Mouse (Mus musculus): ENCODE measurements around the gene Nav3. TPM values are rescaled to one million over a fixed set of nuclear protein-coding genes. Genes with fewer than 3 reads are reported as not detected.

Gene Nav3
- polyA plus RNA-seq, 1 experiment, result 0.76 TPM

DNA sequence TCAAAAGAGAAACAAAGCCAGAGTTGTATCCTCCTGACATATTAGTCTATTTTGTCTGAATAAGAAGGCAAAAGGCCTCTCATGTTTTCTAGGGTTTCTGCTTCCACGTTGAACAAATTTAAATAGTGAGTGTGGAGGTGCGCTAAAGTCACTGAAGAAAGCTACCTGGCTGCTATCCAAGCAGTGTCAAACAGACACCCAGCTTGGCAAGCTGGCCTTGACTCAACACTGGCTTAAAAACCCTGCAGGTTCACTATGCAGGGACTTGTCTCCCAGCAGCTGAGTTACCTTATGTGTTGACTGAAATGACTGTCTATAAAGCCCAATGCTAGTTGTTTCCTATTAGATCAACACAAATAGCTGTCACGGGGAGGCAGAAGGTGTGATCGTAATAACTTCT lies 612.3 kb downstream of the Nav3 start:
- DNase-seq (ENCODE audit: low spot score), result no peak

DNA sequence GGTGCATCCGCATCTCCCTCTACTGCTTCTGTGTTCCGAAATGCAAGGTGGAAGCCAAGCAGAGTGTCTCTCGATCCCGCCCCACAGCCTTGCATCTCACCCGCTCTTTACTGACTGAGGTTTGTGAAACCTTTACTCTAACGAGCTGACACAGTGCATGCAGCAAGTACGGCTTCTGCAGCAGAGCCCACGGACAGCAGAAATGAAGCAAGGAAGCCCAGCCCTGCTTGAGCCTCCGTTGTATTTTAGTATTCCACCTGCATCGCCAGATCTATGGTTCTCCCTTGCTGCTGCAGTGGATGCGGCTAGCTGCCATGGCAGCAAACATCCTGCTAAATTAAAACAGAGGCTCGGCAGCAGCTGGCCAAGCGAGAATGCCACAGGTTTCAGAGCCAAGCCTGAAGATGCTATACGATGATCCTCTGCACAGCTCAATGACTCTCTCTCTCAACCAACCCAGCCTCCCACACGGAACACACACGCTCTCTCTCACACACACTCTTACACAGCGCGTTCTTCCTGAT lies 623.2 kb downstream of the Nav3 start:
- no peak for DNase-seq (ENCODE audit: low spot score)

DNA sequence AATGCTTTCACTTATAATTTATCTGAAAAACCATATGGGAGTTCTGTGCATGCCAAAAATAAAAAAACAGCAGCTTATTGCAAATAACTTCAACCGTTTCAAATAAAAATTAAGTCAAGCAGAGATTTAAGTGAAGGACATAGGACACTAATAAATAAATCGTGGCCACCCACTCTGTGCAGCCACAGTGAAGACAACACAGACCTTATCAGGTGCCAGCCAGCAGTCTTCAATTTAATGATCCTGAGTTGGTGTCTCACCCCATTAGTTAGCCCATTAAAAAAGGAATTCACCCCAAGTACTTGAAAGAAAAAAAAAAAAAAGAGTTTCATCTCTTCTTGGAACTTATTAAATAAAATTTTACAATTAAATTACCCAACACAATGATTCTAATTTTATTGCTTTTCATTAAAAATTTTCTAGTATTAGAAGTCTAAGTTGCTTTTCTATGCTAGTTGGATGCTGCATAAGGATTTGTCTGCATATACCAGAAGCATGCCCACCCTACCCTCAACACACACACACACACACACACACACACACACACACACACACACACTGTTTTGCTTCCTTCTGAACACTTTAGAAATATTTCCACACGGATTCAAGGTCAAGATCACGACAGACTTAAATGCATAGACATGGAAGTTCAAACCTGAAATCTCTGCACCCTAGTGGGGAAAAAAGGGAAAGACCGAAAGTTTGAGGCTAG lies 649.1 kb downstream of the Nav3 start:
- no peak for DNase-seq (ENCODE audit: low spot score)

DNA sequence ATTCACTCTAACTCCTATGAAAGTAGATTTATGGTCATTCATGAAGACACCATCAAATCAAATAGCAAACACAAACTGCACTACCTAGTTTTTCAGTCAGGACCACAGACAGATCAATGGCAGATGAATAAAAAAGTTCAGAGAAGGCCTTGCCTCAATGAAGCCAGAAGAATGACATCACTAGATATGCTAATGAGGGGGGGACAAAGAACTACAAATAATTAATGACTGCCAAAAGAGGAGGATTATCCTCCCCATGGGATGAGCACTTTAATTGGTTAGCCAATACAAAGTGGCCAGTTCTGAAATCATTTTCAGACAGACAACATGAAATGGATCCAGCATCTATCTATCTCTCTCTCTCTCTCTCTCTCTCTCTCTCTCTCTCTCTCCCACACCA lies 652.6 kb downstream of the Nav3 start:
- no peak for DNase-seq (ENCODE audit: low spot score)

DNA sequence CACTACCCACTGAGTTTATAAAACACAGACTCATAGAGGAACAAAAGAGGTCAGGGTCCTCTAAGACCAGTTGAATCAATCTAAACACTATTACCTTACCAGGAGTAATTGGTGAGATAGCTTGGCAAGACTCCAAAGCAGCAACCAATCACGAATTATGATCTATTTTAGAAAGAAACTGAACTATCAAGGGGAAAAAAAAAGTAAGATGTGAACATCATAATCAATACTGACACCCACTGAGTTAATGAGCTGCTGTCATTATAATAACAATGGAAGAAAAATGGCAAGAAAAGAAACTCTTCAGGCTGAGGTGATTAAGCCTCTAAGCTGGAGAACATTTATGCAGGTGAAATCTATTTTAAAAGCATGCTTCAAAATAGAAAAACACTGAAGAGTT lies 653.8 kb downstream of the Nav3 start:
- no peak for DNase-seq (ENCODE audit: low spot score)

DNA sequence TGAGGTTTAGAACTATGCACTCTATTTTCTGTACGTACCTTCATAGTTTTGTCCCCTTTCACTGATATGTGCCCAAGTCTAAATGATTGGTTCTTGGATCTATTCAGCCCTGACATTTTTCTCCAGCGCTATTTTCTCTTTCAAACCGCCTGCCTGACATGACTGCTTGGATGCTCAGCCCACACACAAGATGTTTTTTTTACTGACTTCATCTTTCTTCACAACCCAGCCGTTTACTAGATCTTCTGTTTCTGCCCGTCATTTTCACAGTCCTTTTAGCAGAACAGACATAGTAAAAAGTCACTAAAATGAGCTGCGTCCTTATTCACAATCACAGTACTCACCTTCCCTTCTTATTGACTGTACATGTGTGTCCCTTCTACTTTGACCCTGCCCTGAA lies 656.8 kb downstream of the Nav3 start:
- DNase-seq (ENCODE audit: low spot score), result no peak

DNA sequence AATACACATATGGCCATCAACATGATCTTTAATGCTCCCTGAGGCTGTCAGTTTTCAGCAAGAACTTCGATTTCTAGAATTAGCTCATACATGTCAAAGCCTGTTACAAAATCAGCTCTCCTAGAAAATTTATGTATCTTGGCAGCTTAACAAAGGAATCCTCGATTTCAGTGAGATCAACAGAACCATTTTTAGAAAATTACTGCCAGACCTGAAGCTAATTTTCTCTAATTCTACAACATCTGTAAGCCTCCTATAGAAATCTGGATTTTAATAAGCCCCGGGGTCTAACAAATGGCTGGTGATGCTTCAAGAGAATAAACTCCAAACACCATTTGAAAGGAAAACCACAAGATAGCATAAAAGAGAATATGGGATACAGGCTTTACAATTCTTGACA lies 659.0 kb downstream of the Nav3 start:
- no peak for DNase-seq (ENCODE audit: low spot score)

DNA sequence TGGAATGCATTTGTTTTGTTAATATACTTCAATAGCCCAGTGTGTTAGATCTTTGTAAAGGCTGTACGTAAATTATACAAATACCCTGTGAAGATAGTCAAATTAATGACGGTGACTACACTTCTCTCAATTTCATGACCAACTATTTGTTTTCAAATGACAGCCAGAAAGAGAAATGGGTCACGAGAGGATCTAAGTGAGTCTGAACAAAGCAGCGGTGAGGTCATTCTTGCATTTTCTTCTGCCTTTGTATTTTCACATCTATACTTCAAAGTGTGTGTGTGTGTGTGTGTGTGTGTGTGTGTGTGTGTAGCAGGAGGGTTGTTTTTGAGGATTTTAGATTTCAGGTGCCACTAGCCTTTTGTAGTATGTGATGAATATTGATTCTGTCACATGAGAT lies 662.5 kb downstream of the Nav3 start:
- no peak for DNase-seq (ENCODE audit: low spot score)

DNA sequence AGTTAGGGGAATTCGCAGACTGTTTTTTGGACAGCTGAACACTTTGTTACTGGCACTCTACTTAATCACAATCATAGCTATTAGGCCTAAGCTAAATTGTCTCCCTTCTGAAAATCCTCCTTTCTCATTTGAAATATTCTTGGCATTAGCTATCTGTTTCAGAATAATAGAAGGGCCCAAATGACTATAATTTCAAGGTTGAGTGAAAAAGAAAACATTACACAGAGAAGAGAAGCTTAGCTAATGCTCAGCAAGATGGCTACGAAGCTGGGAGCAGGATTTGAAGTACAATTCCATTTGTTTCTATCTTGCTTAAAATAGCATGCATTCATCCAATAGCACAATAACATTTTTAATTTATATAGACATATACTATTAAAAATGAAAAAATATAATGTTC lies 667.3 kb downstream of the Nav3 start:
- no peak for DNase-seq (ENCODE audit: low spot score)

DNA sequence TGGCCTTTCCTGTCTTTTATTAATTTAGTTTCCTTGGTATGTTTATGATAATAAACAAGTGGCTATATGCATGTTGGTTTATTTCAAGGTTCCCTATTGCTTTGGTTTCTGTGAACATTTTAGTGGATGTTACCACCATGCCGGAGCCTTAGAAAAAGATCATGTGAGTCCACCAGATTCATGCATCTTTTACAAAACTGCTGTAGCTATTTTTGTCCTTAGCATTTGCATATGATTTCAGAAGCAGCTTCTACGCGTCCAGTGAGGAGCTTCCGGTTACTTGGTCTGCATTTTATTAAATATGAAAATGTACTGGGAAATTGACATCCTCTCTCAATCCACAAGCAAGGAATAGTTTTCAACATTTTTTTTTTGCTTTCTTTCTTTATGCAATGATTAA lies 676.9 kb downstream of the Nav3 start:
- DNase-seq (ENCODE audit: low spot score), result no peak

DNA sequence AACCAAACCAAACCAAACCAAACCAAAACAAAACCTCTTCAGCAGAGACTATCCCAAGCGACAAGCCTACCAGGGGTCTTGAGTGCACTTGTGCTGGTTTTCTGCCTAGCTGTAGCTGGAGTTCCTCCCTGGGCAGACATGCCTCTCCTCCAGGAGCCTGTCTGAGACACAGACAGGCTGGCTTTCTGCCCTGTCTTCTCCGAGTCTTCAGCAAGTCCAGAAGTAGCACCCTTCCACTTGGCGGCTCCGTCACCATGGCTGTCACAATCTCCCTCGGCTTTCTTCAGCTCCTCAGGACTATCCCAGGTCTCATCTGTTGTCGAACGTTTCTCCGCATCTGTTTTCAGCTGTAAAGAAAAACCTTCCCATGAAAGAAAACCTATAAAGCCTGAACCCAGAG lies 686.9 kb downstream of the Nav3 start:
- no peak for DNase-seq (ENCODE audit: low spot score)

DNA sequence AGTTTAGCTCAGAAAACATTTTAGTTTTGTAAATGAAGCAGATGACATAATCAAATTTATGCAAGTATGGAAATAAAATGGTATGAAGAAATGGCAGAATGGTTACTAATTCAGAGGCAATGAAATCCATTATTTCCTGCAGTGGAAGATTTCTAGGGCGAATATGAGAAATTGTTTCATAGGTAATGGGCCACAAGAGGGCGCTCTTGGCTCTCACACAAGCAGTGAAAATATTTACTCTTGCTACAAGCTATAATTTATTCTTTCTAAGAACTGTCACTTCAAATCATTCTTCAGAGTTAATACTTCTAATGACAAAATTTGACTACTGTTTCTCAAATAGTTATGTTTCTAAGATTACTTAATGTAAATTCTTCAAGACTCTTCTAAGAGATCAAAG lies 690.4 kb downstream of the Nav3 start:
- DNase-seq (ENCODE audit: low spot score), result no peak

DNA sequence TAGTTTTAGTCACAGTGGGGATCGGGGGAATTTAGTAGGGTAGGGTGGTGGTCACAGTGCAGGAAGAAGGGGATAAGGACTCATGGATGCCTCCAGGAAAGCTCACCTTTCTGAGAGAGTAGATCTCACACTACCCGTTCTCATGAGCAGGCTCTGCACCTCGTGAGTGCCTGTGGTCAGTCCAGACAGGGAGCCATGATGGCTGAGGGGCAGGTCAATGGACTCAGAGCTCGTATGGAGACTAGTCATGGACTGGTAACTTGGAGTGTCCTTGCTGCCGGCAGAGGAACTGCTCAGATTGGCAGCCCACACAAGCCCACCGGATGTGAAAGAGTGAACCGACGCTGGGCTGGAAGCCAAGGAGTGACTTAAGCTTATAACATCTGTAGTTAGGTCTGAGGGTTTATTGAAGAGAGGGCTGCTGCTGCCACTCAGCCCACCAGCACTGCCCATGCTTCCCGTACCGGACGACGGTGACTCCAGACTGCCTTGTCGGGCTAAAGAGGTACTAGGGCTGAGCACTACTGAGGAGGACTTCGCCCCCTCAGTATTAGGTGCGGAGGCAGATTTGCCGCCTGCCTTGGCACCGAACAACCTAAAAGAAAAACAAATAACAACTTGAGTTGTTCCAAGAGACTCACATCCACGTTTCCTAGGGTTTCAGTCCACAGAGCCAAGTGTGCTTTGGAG lies 691.4 kb downstream of the Nav3 start:
- no peak for DNase-seq (ENCODE audit: low spot score)

DNA sequence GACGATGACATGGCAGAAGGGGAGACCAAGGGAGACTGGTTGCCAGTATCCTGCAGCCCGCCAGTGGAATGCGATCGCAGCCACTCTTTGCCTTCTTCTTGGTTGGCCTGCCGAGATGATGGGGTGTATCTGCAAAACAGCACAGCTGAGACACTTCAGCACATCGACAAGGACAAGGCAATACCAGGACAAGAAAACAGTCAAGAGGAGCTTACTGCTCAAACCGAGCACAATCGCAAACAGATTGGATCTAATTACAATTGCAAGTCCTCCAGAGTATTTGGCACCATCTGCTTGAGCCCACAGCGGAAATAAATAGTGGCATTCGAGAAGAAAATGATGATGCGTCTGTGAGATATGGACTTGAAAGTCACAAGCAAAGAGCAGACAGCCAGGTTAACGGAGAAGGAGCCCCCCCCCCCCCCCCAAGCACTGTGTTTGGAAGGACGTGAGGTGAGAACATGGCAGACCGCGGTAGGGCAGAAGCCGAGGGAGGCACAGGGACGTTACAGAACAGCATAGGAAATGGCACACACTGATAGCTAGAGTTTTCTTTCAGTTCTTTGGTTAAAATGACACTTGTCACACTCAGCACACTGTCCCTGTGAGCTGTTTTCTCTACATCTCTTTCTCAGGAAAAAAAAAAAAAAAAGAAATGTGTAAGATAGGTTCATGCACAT lies 696.9 kb downstream of the Nav3 start:
- no peak for DNase-seq (ENCODE audit: low spot score)

DNA sequence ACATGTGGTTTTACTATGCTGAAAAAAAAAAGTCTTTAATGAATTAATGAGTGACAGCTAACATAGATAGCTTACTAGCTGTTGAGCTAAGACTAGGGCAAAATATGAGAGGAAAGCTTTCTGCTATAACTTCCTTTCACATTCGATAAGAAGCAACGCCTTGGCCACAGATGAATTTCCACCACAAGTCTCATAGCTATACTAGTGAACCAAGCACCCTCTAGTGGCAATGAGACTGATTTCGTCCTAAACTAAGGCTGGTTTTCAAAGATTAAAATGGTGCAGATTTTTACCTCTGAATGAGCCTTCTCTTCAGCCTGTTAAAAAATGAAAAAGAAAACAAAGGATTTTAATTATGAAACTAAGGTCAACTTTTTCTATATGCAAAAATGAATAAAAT lies 709.1 kb downstream of the Nav3 start:
- no peak for DNase-seq (ENCODE audit: low spot score)

DNA sequence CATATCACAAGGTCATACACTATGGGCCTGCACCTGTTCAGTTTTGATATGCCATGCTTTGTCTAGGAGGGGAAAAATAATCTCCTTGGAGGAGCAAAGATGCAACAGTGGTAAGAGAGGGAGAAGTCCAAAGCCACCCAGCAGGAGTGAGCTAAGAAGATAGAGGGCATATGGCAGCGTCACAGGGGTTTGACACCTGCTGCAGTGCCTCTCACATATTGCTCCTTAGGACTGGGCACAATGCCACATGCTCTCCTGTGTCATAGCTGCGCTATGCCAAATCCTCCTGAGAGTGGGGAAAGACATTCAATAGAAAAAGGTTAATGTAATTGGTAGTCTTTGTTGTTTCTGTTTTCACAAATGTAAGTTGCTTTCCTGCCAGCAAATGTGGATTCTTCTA lies 714.3 kb downstream of the Nav3 start:
- DNase-seq (ENCODE audit: low spot score), result no peak

DNA sequence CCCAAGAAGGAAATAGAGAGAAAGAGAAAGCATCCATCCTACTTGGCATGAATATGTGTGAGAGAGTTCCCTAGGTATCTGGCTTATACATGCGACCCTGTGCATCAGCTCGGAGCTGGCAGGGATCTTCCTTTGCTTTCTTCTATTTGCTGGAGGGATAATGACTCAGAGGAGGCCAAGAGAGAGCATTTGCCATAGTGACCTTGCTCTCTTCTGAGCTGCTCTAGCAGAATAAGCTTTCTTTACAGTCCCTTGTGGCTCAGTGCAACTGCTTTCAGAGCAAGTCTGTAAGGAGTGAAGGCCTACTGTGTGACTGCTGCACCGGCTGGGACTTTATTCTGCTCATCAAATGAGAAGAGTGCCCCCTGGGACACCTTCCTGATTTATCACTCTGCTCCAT lies 715.7 kb downstream of the Nav3 start:
- DNase-seq (ENCODE audit: low spot score), result no peak

DNA sequence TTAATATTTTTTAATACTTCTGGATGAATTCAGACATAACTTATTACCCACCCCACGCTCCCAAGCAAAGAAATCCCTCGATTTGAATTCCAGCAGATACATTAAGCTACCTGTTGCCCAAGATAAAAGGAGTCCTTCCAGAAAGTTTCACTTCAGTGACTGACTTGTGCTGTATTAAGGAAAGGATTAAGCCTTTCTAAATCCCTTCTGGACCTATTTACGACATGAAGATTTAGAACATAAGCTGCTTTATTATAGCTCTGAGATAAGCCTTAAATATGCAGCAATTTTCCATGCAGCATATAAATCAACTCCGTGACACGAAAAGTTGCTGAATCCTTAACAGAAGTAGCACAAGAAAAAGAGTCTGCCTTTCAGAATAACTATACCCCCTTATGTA lies 732.4 kb downstream of the Nav3 start:
- DNase-seq (ENCODE audit: low spot score), result no peak

DNA sequence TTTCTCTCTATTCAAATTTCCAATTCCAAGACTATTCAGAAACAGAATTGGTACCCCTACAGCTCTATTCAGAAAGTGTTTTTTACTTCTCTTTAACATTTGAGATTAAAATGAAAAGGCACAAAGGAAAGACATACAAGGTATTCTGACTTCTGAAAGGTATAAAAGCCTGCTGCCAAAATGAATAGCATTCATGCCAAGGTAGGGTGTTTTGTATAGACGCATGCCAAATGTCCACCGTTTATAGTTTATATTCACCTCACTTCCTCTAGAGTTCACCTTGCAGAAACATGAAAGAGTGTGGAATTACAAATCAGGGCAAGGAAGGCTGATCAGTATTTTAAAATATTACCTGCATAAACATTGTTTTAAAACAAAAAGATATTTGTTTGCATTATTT lies 737.2 kb downstream of the Nav3 start:
- DNase-seq (ENCODE audit: low spot score), result no peak

DNA sequence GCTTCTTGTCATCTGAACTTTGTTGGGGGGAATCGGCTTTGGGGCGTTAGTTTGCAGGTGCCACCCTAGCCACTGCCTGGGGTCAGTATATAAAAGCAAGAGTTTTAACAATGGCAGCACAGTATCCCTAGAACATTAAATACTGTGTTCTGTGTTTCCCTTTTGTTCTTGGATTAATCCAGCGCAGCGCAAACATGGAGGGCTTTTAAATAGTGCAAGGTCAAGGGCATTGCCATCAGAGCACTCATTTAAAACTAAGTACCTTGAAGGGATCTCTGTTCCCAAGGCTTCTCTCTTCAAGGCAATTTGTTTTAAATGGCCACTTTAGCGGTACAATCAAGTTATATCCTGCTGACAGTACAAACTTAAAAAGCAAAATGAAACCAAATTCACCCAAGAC lies 737.6 kb downstream of the Nav3 start:
- DNase-seq (ENCODE audit: low spot score), result no peak

DNA sequence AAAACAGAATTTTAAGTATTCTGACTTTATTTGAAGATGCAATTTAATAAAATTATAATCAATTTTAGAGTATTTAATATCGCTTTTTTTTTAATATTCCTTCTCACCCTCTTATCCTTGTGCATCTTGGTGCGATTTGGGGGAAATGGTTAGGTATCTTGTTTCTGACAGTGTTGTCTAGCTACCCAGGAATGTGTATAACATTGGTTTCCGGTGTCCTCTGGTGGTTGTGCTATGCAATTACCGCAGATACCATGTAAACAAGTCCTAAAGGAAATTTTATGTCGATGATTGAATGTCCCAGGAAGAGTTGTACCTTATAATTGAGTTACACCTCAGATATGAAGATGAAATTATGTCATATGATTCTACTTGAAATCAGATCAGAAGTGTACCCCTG lies 743.0 kb downstream of the Nav3 start:
- no peak for DNase-seq (ENCODE audit: low spot score)

DNA sequence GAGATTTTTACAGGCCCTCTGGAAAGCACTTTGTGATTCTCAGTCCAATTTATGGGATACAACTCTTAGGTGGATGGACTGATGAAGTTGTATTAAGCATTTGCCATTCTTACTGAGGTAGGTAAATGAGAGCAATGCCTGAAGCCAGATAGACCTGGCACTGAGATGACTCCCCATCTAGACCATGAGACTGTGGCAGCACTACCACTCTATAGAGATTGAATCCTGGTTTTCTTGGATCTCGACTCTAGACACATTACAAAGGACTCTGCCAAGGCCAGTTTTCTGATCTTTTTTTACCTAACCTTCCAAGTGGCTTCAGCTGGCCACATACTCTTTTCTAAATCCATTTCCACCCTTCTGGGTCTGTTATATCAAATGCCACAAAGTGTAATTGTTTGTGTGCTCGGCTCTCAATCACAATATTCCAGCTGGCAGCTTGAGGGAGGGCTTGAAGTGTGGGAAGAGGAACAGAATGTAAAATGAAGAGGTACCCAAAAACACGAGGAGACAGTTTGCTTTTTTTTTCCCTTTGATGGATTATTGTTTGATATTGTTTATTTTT lies 756.2 kb downstream of the Nav3 start:
- no peak for DNase-seq (ENCODE audit: low spot score)

DNA sequence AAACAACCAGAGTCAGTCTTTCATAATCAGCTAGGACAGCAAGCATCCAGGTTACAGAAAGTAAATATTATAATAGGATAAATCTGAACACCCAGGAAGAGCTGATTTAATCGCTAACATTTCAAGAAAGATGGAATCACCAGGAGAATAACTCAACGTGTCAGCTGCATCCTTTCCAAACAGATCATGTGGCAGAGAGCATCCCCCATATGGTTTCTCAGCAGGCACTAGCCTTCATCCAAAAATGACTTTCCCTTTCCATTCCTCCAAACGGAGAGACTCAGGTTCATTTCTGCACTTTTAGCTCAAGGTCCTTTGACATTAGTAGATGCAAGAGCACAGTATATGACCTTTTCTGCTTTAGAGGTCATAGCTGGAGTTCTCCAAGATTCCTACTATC lies 765.4 kb downstream of the Nav3 start:
- no peak for DNase-seq (ENCODE audit: low spot score)

Data from urinary bladder, adult 2 months (tissue).